Mouse (Mus musculus) limb, embryonic 11.5 days (tissue): Measurements from ENCODE around the gene Cpsf4. TPM values are rescaled to one million over a fixed set of nuclear protein-coding genes. Genes with fewer than 3 reads are reported as not detected.

Experiments used
- polyA plus RNA-seq: library from polyadenylated mRNA; unstranded; fragments of >200 nt; fragmentation: Nextera tagmentation; extraction: Ambion mirVana; gene quantifications from 2 replicates; pipeline ENCODE4 v1.2.1, GENCODE M21; 2014

Cpsf4 gene
- polyA plus RNA-seq, 1 experiment from 2014 or later: 39.8 TPM

Other genes starting within 250 kb of the Cpsf4 start
- gene Smurf1, start 201.4 kb upstream of the Cpsf4 start, polyA plus RNA-seq: 20.1 and 22.4 TPM in 2 replicates
- not detected in 2 replicates for gene Gm4871, start 134.5 kb upstream of the Cpsf4 start, polyA plus RNA-seq
- not detected in 2 replicates for gene 1700018F24Rik, start 124.2 kb upstream of the Cpsf4 start, polyA plus RNA-seq
- gene Arpc1a, start 83.4 kb upstream of the Cpsf4 start, polyA plus RNA-seq: 148 and 152 TPM in 2 replicates
- 0.13 and 0.14 TPM in 2 replicates for gene Kpna7, start 83.2 kb upstream of the Cpsf4 start, polyA plus RNA-seq
- gene Arpc1b, start 53.0 kb upstream of the Cpsf4 start, polyA plus RNA-seq: 90.5 and 101 TPM in 2 replicates
- 140 and 151 TPM in 2 replicates for gene Pdap1, start 27.0 kb upstream of the Cpsf4 start, polyA plus RNA-seq
- 286 and 287 TPM in 2 replicates for gene Bud31, start 26.9 kb upstream of the Cpsf4 start, polyA plus RNA-seq
- gene Ptcd1, start 105 bp upstream of the Cpsf4 start, polyA plus RNA-seq: 15.1 TPM in 2 replicates
- gene Atp5j2, start 24.8 kb downstream of the Cpsf4 start, polyA plus RNA-seq: 568 and 582 TPM in 2 replicates
- gene Zkscan14, start 34.7 kb downstream of the Cpsf4 start, polyA plus RNA-seq: 5.9 and 8.4 TPM in 2 replicates
- gene Zkscan5, start 37.3 kb downstream of the Cpsf4 start, polyA plus RNA-seq: 21.2 and 23.6 TPM in 2 replicates
- 34.4 and 37.8 TPM in 2 replicates for gene Zfp655, start 64.5 kb downstream of the Cpsf4 start, polyA plus RNA-seq
- gene Zscan25, start 113.3 kb downstream of the Cpsf4 start, polyA plus RNA-seq: 0.40 and 0.94 TPM in 2 replicates
- gene Cyp3a57, start 178.1 kb downstream of the Cpsf4 start, polyA plus RNA-seq: not detected in 2 replicates